ENCODE assay signal across 8 mouse cellular contexts in the genomic region with DNA sequence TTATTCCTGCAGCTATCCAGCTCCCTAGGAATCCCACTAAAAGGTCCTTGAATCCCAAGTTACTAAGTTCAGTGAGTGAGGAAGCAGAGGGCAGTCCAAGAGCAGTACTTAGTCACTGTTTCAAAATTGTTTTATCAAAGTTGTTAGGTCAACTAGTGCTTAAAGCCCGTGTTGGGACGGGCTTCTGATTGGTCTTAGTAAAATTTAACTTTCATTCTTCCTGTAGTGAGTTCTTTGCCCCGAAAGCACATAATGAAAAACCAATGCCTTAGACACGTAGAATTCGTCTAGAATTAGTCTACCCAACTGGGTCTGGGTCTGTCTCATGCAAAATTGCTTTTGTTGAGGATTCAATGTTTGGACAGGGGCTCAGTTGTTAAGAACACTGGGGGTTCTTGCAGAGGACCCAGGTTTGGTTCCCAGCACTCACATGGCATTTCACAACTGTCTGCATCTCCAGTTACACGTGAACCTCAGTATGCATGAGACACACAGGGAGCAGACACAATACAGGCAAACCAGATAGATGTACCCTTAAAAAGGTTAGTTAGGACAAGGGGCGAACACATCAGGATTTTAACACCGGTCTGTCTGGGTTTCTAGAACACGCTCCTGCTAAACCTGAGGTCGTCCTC. TPM values are rescaled to one million over a fixed set of nuclear protein-coding genes. Genes with fewer than 3 reads are reported as not detected.
DNase-seq lines count a peak whose midpoint lies in the region; ATAC-seq lines count a peak whose summit lies in the region.

No protein-coding gene starts in this region.

- ATAC-seq in heart, embryonic 15.5 days (replicated peaks; ENCODE audit: insufficient number of reproducible peaks, insufficient read depth, low FRiP score, low read depth) = no peak
- peak; percentile 34 for ATAC-seq in liver, embryonic 11.5 days (replicated peaks; ENCODE audit: low FRiP score)

- no peaks in the 10 kb centered on the region for H3K9me3 ChIP-seq in heart, embryonic 15.5 days (replicated peaks)
- H3K9me3 ChIP-seq in liver, embryonic 11.5 days (ENCODE audit: control insufficient read depth, low read length) = no peaks in the 10 kb centered on the region

- H3K27ac ChIP-seq in heart, embryonic 15.5 days = peak overlapping the region; percentile 83
- H3K27ac ChIP-seq in liver, embryonic 11.5 days (ENCODE audit: low read depth, low read length) = peak overlapping the region; percentile 76

- no peaks in the 10 kb centered on the region for H3K27me3 ChIP-seq in heart, embryonic 15.5 days
- H3K27me3 ChIP-seq in liver, embryonic 11.5 days (replicated peaks; ENCODE audit: control insufficient read depth, insufficient read depth, low read length) = no peaks in the 10 kb centered on the region

- H3K4me3 ChIP-seq in heart, embryonic 15.5 days = peak overlapping the region; percentile 90
- H3K4me3 ChIP-seq in liver, embryonic 11.5 days (ENCODE audit: low read depth, low read length) = peak overlapping the region; percentile 96

- H3K4me2 ChIP-seq in heart, embryonic 15.5 days = peak overlapping the region; percentile 78
- H3K4me2 ChIP-seq in liver, embryonic 11.5 days = peak overlapping the region; percentile 86

- peak; percentile 10 for DNase-seq in adrenal gland, postnatal 10 days
- DNase-seq in adrenal gland, postnatal 36 days = no peak
- peak; percentile 7 for DNase-seq in NIH3T3 (ENCODE audit: low read depth)
- DNase-seq in liver, embryonic 11.5 days (ENCODE audit: low spot score) = no peak
- no peak for DNase-seq in embryo, embryonic 11 days
- DNase-seq in thymus, postnatal 25 days = no peak
- DNase-seq in layer of hippocampus, adult 11-12 months (ENCODE audit: low spot score) = no peak

- 24% methylated on average over 10 of the region's 10 CpGs for WGBS in heart, embryonic 15.5 days
- WGBS in liver, embryonic 11.5 days = 17% methylated on average over 10 of the region's 10 CpGs

- peaks cover 17% of the 10 kb centered on the region for H3K4me1 ChIP-seq in heart, embryonic 15.5 days (replicated peaks)
- peaks cover 31% of the 10 kb centered on the region for H3K4me1 ChIP-seq in liver, embryonic 11.5 days (replicated peaks; ENCODE audit: control insufficient read depth, insufficient read depth, low read length)

- peak overlapping the region; percentile 61 for H3K9ac ChIP-seq in heart, embryonic 15.5 days
- H3K9ac ChIP-seq in liver, embryonic 11.5 days (ENCODE audit: low read depth, low read length) = peak overlapping the region; percentile 83

- H3K36me3 ChIP-seq in heart, embryonic 15.5 days = peaks cover 4% of the 10 kb centered on the region; the same call in 1 of the 2 replicates
- peaks cover 5% of the 10 kb centered on the region; the same call in 1 of the 2 replicates for H3K36me3 ChIP-seq in liver, embryonic 11.5 days (ENCODE audit: control insufficient read depth, insufficient read depth, low read length)

RNA-seq across cellular contexts. Expression of gene Pitpnb, which starts 0.7 kb away (rescaled TPM):
- 10 to 100 TPM; 67.2 to 67.7 TPM for total RNA-seq in adrenal gland, postnatal 10 days (2021)
- total RNA-seq in adrenal gland, postnatal 36 days (2021) = 10 to 100 TPM; 74.2 to 74.8 TPM
- 61.0 and 78.1 TPM in 2 replicates for polyA plus RNA-seq in heart, embryonic 15.5 days (2015; fragmentation: Nextera tagmentation; extraction: Ambion mirVana)
- 81.0 and 85.3 TPM in 2 replicates for polyA plus RNA-seq in liver, embryonic 11.5 days (2014; fragmentation: Nextera tagmentation; extraction: Ambion mirVana)

Comparison
In these comparisons a context has a peak if more than half of its experiments do, and no peak if none do; other contexts are left out.
1. DNase-seq: peak in adrenal gland, postnatal 10 days (single experiment) and NIH3T3 (single experiment); none in adrenal gland, postnatal 36 days (0 of 2), liver, embryonic 11.5 days (single experiment), embryo, embryonic 11 days (single experiment), thymus, postnatal 25 days (single experiment) and layer of hippocampus, adult 11-12 months (single experiment).